Mouse (Mus musculus) CH12.LX (cell line): ENCODE data around the gene Adamtsl4. TPM values are rescaled to one million over a fixed set of nuclear protein-coding genes. Genes with fewer than 3 reads are reported as not detected.

Source experiments
- DNase-seq: peaks from one replicate; pipeline ENCODE4 v3.0.0-alpha.2; 2013; ENCODE audit errors: extremely low read depth
- H3K27ac ChIP-seq: 2 replicates; pipeline ENCODE4 v1.5.1; 2012; ENCODE audit warnings: low read depth, mild to moderate bottlenecking, control low read depth, moderate library complexity; ENCODE audit not compliant: insufficient read depth
- H3K27me3 ChIP-seq: replicated peaks from 2 replicates; pipeline ENCODE3; 2012; ENCODE audit warnings: inconsistent platforms
- H3K36me3 ChIP-seq, 2 experiments: replicated peaks in 1 of 2; 2 replicates each; pipeline versions ENCODE3 to v1.6.1; 2012; ENCODE audit warnings: inconsistent platforms in 1 of 2, low read length in 1 of 2, mild to moderate bottlenecking in 1 of 2, mixed read lengths in 1 of 2, moderate library complexity in 1 of 2; ENCODE audit not compliant: control insufficient read depth in 1 of 2, insufficient read depth in 1 of 2
- H3K4me1 ChIP-seq, 2 experiments: 2 replicates each; pipeline ENCODE4 v1.6.1; 2012; ENCODE audit warnings: inconsistent platforms in 1 of 2, moderate library complexity in 1 of 2; ENCODE audit not compliant: insufficient read depth in 2 of 2, control insufficient read depth in 1 of 2
- H3K4me2 ChIP-seq: 2 replicates; pipeline ENCODE4 v1.6.1; 2012; ENCODE audit warnings: low read depth, mild to moderate bottlenecking, control low read depth; ENCODE audit not compliant: poor library complexity, insufficient read depth, severe bottlenecking
- H3K4me3 ChIP-seq, 3 experiments: fragments of 150-350 bp in 1 of 3; sonication (generic) in 1 of 3; replicated peaks in 1 of 3; 2 replicates each; pipeline versions ENCODE3 to v1.5.1; 2011 to 2012; ENCODE audit warnings: low read depth in 2 of 3, low read length in 2 of 3, mild to moderate bottlenecking in 2 of 3, moderate library complexity in 2 of 3, control low read depth in 1 of 3, improper control_type of control experiment in 1 of 3, inconsistent platforms in 1 of 3, mixed read lengths in 1 of 3; ENCODE audit not compliant: poor library complexity in 1 of 3
- H3K79me2 ChIP-seq: replicated peaks from 2 replicates; pipeline ENCODE4 v1.6.1; 2012; ENCODE audit warnings: mild to moderate bottlenecking, moderate library complexity; ENCODE audit not compliant: control insufficient read depth, poor library complexity, insufficient read depth, severe bottlenecking; ENCODE audit errors: extremely low read depth
- H3K9ac ChIP-seq: 2 replicates; pipeline ENCODE4 v1.6.1; 2012; ENCODE audit warnings: low read depth, mild to moderate bottlenecking, control low read depth, moderate library complexity; ENCODE audit not compliant: insufficient read depth
- H3K9me3 ChIP-seq: replicated peaks from 2 replicates; pipeline ENCODE3; 2012; ENCODE audit warnings: low read length, inconsistent platforms, mixed read lengths
- BHLHE40 ChIP-seq: IDR thresholded peaks from 2 replicates; pipeline ENCODE4 v1.6.1; 2011; ENCODE audit warnings: mild to moderate bottlenecking, low read depth, low read length, improper control_type of control experiment
- CHD1 ChIP-seq: IDR thresholded peaks from 2 replicates; pipeline ENCODE4 v1.6.1; 2012; ENCODE audit warnings: low read depth, low read length, improper control_type of control experiment, inconsistent platforms
- CTCF ChIP-seq, 2 experiments: IDR thresholded peaks in 1 of 2; conservative IDR thresholded peaks in 1 of 2; 2 replicates each; pipeline ENCODE4 v1.5.1; 2011 to 2012; ENCODE audit warnings: low read depth in 2 of 2, low read length in 2 of 2, improper control_type of control experiment in 1 of 2, inconsistent platforms in 1 of 2, mild to moderate bottlenecking in 1 of 2, moderate library complexity in 1 of 2
- E2F4 ChIP-seq: IDR thresholded peaks from 2 replicates; pipeline ENCODE4 v1.6.1; 2011; ENCODE audit warnings: low read depth, low read length, improper control_type of control experiment; ENCODE audit not compliant: insufficient replicate concordance
- ELF1 ChIP-seq: IDR thresholded peaks from 2 replicates; pipeline ENCODE4 v1.6.1; 2014; ENCODE audit warnings: low read depth, mild to moderate bottlenecking, inconsistent platforms, low read length, improper control_type of control experiment
- EP300 ChIP-seq: IDR thresholded peaks from 2 replicates; pipeline ENCODE4 v1.6.1; 2011; ENCODE audit warnings: low read length, improper control_type of control experiment
- ETS1 ChIP-seq: conservative IDR thresholded peaks from 2 replicates; pipeline ENCODE4 v1.6.1; 2012; ENCODE audit warnings: low read depth, mild to moderate bottlenecking, inconsistent platforms, low read length, improper control_type of control experiment, moderate library complexity
- GABPA ChIP-seq: IDR thresholded peaks from 2 replicates; pipeline ENCODE4 v1.6.1; 2012; ENCODE audit warnings: low read depth, low read length, improper control_type of control experiment, inconsistent platforms; ENCODE audit not compliant: insufficient replicate concordance
- HCFC1 ChIP-seq: IDR thresholded peaks from 2 replicates; pipeline ENCODE4 v1.6.1; 2012; ENCODE audit warnings: low read depth, mild to moderate bottlenecking, inconsistent platforms, low read length, improper control_type of control experiment
- IRF4 ChIP-seq: IDR thresholded peaks from 2 replicates; pipeline ENCODE4 v1.6.1; 2014; ENCODE audit warnings: low read depth, mild to moderate bottlenecking, inconsistent platforms, low read length, improper control_type of control experiment
- KAT2A ChIP-seq: IDR thresholded peaks from 2 replicates; pipeline ENCODE4 v1.6.1; 2012; ENCODE audit warnings: low read length, improper control_type of control experiment, inconsistent platforms; ENCODE audit not compliant: insufficient replicate concordance
- MAFK ChIP-seq: IDR thresholded peaks from 2 replicates; pipeline ENCODE4 v1.6.1; 2011; ENCODE audit warnings: low read length, improper control_type of control experiment; ENCODE audit not compliant: insufficient replicate concordance
- MAX ChIP-seq: IDR thresholded peaks from 2 replicates; pipeline ENCODE4 v1.6.1; 2011; ENCODE audit warnings: low read length, improper control_type of control experiment
- MAZ ChIP-seq: IDR thresholded peaks from 2 replicates; pipeline ENCODE4 v1.6.1; 2012; ENCODE audit warnings: low read depth, mild to moderate bottlenecking, inconsistent platforms, low read length, improper control_type of control experiment, moderate library complexity
- MEF2A ChIP-seq: IDR thresholded peaks from 2 replicates; pipeline ENCODE4 v1.6.1; 2014; ENCODE audit warnings: low read depth, mild to moderate bottlenecking, inconsistent platforms, low read length, improper control_type of control experiment, borderline replicate concordance
- MXI1 ChIP-seq: IDR thresholded peaks from 2 replicates; pipeline ENCODE4 v1.6.1; 2011; ENCODE audit warnings: mild to moderate bottlenecking, low read depth, low read length, improper control_type of control experiment
- MYC ChIP-seq: IDR thresholded peaks from 2 replicates; pipeline ENCODE4 v1.6.1; 2011; ENCODE audit warnings: low read depth, mild to moderate bottlenecking, improper control_type of control experiment, low read length
- NELFE ChIP-seq: IDR thresholded peaks from 2 replicates; pipeline ENCODE4 v1.6.1; 2011; ENCODE audit warnings: low read depth, low read length, improper control_type of control experiment
- PAX5 ChIP-seq: IDR thresholded peaks from 2 replicates; pipeline ENCODE4 v1.6.1; 2012; ENCODE audit warnings: low read length, inconsistent platforms, mixed read lengths
- POLR2A ChIP-seq: IDR thresholded peaks from 2 replicates; pipeline ENCODE4 v1.6.1; 2011; ENCODE audit warnings: low read depth, mild to moderate bottlenecking, improper control_type of control experiment, low read length
- RAD21 ChIP-seq: IDR thresholded peaks from 2 replicates; pipeline ENCODE4 v1.6.1; 2011; ENCODE audit warnings: low read depth, mild to moderate bottlenecking, low read length, improper control_type of control experiment, moderate library complexity
- SMC3 ChIP-seq: IDR thresholded peaks from 2 replicates; pipeline ENCODE4 v1.6.1; 2011; ENCODE audit warnings: low read depth, low read length, improper control_type of control experiment
- TBP ChIP-seq: conservative IDR thresholded peaks from 2 replicates; pipeline ENCODE4 v1.6.1; 2011; ENCODE audit warnings: low read depth, low read length, improper control_type of control experiment
- TCF12 ChIP-seq: IDR thresholded peaks from 2 replicates; pipeline ENCODE4 v1.6.1; 2014; ENCODE audit warnings: low read depth, mild to moderate bottlenecking, inconsistent platforms, low read length, improper control_type of control experiment
- UBTF ChIP-seq: IDR thresholded peaks from 2 replicates; pipeline ENCODE4 v1.6.1; 2012; ENCODE audit warnings: low read depth, mild to moderate bottlenecking, inconsistent platforms, low read length, improper control_type of control experiment, moderate library complexity
- USF2 ChIP-seq: conservative IDR thresholded peaks from 2 replicates; pipeline ENCODE4 v1.6.1; 2011; ENCODE audit warnings: low read depth, low read length, improper control_type of control experiment
- ZC3H11A ChIP-seq: IDR thresholded peaks from 2 replicates; pipeline ENCODE4 v1.6.1; 2012; ENCODE audit warnings: low read depth, mild to moderate bottlenecking, inconsistent platforms, low read length, improper control_type of control experiment
- ZMIZ1 ChIP-seq: IDR thresholded peaks from 2 replicates; pipeline ENCODE4 v1.6.1; 2012; ENCODE audit warnings: low read depth, mild to moderate bottlenecking, inconsistent platforms, low read length, improper control_type of control experiment
- ZNF384 ChIP-seq: IDR thresholded peaks from 2 replicates; pipeline ENCODE4 v1.6.1; 2012; ENCODE audit warnings: low read depth, low read length, improper control_type of control experiment, inconsistent platforms
- dilution Hi-C: fragments of 300-500 bp; cut with MboI; formaldehyde crosslinking; loops from 2 replicates; pipeline ENCODE4 v1.14.3; 2020; ENCODE audit warnings: low sequenced_read_pairs; ENCODE audit not compliant: extremely low pct_unique_long_range_greater_than_20kb, extremely low pct_ligation_motif_present
- in situ Hi-C: fragments of 300-500 bp; cut with MboI; formaldehyde crosslinking; loops from 3 replicates; pipeline ENCODE4 v1.14.3; 2019; ENCODE audit warnings: low sequenced_read_pairs, low pct_ligation_motif_present, low pct_unique_long_range_greater_than_20kb, mixed read lengths
- polyA plus RNA-seq: library from polyadenylated mRNA; unstranded; fragments of >175 nt; gene quantifications from 2 replicates; pipeline ENCODE4 v1.2.1, GENCODE M21; 2012; ENCODE audit warnings: low read depth; ENCODE audit not compliant: insufficient read length
- total RNA-seq, 2 experiments: library from RNA; depleted of rRNA; stranded (reverse); fragments of 300-350 nt in 1 of 2; fragments of >200 nt in 1 of 2; gene quantifications; 2 replicates each; pipeline ENCODE4 v1.2.3; 2012 to 2014

Adamtsl4 gene
- total and polyA plus RNA-seq, 3 experiments = 0.10 to 0.85 TPM; not detected in 1

GRCm38 (mm10) chr3:95689940-95690339, 2.2 kb upstream of the Adamtsl4 start:
- DNase-seq = no peak
- Histone ChIP-seq H3K27ac (peak overlapping the region; percentile 34; the same call in 1 of the 2 replicates), H3K27me3 (no peaks in the 10 kb centered on the region), H3K4me3 (no peak overlapping the region), H3K4me2 (peak overlapping the region; percentile 48), H3K36me3 (no peaks in the 10 kb centered on the region), H3K9me3 (no peaks in the 10 kb centered on the region), H3K4me1 (peaks cover 22 to 50% of the 10 kb centered on the region in 2 experiments), H3K79me2 (no peaks in the 10 kb centered on the region), H3K9ac (peak overlapping the region; percentile 19; the same call in 1 of the 2 replicates)
- in situ Hi-C loops = no loop called here
- TF ChIP-seq NELFE (no peak), MEF2A (no peak), TCF12 (no peak), POLR2A (no peak), ZMIZ1 (no peak), CTCF (conservative IDR thresholded peaks at IDR 0.05 in 1 of 2, IDR thresholded peaks at IDR 0.05 in 1 of 2; ENCODE audit: low read depth in 2 of 2, low read length in 2 of 2) (no peak), UBTF (no peak), KAT2A (no peak)
- dilution Hi-C loops = no loop called here

- peaks cover 19 to 49% of the 10 kb centered on the region in 2 experiments for H3K4me1 ChIP-seq
- H3K27me3 ChIP-seq = no peaks in the 10 kb centered on the region
- H3K9ac ChIP-seq = no peak overlapping the region
- H3K4me3 ChIP-seq = no peak overlapping the region
- peak overlapping the region; percentile 48 for H3K4me2 ChIP-seq
- dilution Hi-C loops (no loop called here), in situ Hi-C loops (no loop called here)
- H3K36me3 ChIP-seq = no peaks in the 10 kb centered on the region
- peak overlapping the region; percentile 34; the same call in 1 of the 2 replicates for H3K27ac ChIP-seq
- no peaks in the 10 kb centered on the region for H3K9me3 ChIP-seq
- TF ChIP-seq ZNF384 = peak; percentile 83
- no peak for TF ChIP-seq CHD1
- TF ChIP-seq PAX5 = no peak
- TF ChIP-seq KAT2A = 0 out of 2 replicates have a peak, but pooled peaks have one; percentile 28
- TF ChIP-seq HCFC1 = 0 out of 2 replicates have a peak, but pooled peaks have one; percentile 11
- TF ChIP-seq MAFK = no peak
- peak; percentile 50; the same call in 1 of the 2 replicates for TF ChIP-seq ETS1
- peak in 1 of 2 experiments; percentile 57; a peak in 2 of 4 replicates for TF ChIP-seq CTCF (conservative IDR thresholded peaks at IDR 0.05 in 1 of 2, IDR thresholded peaks at IDR 0.05 in 1 of 2; ENCODE audit: low read depth in 2 of 2, low read length in 2 of 2)
- TF ChIP-seq BHLHE40 = 0 out of 2 replicates have a peak, but pooled peaks have one; percentile 10
- no peak for TF ChIP-seq TBP
- no peak for TF ChIP-seq ZC3H11A
- TF ChIP-seq MAZ = no peak; the same call in 1 of the 2 replicates
- 0 out of 2 replicates have a peak, but pooled peaks have one; percentile 33 for TF ChIP-seq MAX
- TF ChIP-seq EP300 = peak; percentile 32; the same call in 1 of the 2 replicates
- TF ChIP-seq MYC = peak; percentile 20; the same call in 1 of the 2 replicates
- no peak for TF ChIP-seq MXI1
- peak; percentile 49; the same call in 1 of the 2 replicates for TF ChIP-seq IRF4
- no peak; the same call in 1 of the 2 replicates for TF ChIP-seq TCF12
- peak; percentile 91 for TF ChIP-seq MEF2A
- TF ChIP-seq RAD21 = peak; percentile 58
- TF ChIP-seq SMC3 = peak; percentile 57
- no peak for TF ChIP-seq USF2
- TF ChIP-seq GABPA = no peak
- 0 out of 2 replicates have a peak, but pooled peaks have one; percentile 20 for TF ChIP-seq NELFE
- no peak for TF ChIP-seq POLR2A
- no peak for TF ChIP-seq E2F4
- 0 out of 2 replicates have a peak, but pooled peaks have one; percentile 19 for TF ChIP-seq ELF1
- no peaks in the 10 kb centered on the region for H3K79me2 ChIP-seq
- no peak for DNase-seq
Observed at GRCm38 (mm10) chr3:95689171-95689915, 1.6 kb upstream of the Adamtsl4 start.
